Mouse (Mus musculus) limb, embryonic 10.5 days (tissue): ENCODE results near the gene Wnt5b. TPM values are rescaled to one million over a fixed set of nuclear protein-coding genes. Genes with fewer than 3 reads are reported as not detected.

Source experiments
- DNase-seq: peaks from one replicate; pipeline ENCODE4 v3.0.0-alpha.2; 2017; ENCODE audit warnings: low spot score
- H3K27ac ChIP-seq: fragments of 300-500 bp; sonication (generic); 2 replicates; pipeline ENCODE4 v1.5.1; 2016; ENCODE audit warnings: mild to moderate bottlenecking
- H3K27me3 ChIP-seq: fragments of 300-500 bp; sonication (generic); 2 replicates; pipeline ENCODE4 v1.6.1; 2016; ENCODE audit warnings: low read depth, mild to moderate bottlenecking; ENCODE audit not compliant: poor library complexity, severe bottlenecking
- H3K36me3 ChIP-seq: fragments of 300-500 bp; sonication (generic); 2 replicates; pipeline ENCODE4 v1.6.1; 2016; ENCODE audit warnings: mild to moderate bottlenecking, moderate library complexity
- H3K4me1 ChIP-seq: fragments of 300-500 bp; sonication (generic); 2 replicates; pipeline ENCODE4 v1.6.1; 2016
- H3K4me3 ChIP-seq: fragments of 300-500 bp; sonication (generic); 2 replicates; pipeline ENCODE4 v1.5.1; 2016; ENCODE audit warnings: mild to moderate bottlenecking, moderate library complexity
- H3K9me3 ChIP-seq: fragments of 300-500 bp; sonication (generic); replicated peaks from 2 replicates; pipeline ENCODE4 v1.6.1; 2016; ENCODE audit warnings: mild to moderate bottlenecking
- WGBS: fragments of 180-500 bp; shearing (Covaris S2); methylation state at CpG from one replicate; pipeline ENCODE4 v1.1.7; 2016; 5-methylcytosine and 5-hydroxymethylcytosine counted together
- polyA plus RNA-seq: library from polyadenylated mRNA; unstranded; fragments of >200 nt; fragmentation: Nextera tagmentation; extraction: Ambion mirVana; gene quantifications from 2 replicates; pipeline ENCODE4 v1.2.1, GENCODE M21; 2016

The Wnt5b gene
- polyA plus RNA-seq, 1 experiment from 2014 or later: 17.6 TPM

GRCm38 (mm10) chr6:119479343-119479875 lies 64.7 kb downstream of the Wnt5b start, which contains the start of gene Fbxl14:
TSS of gene Fbxl14 (plus strand) at chr6:119479668.
- DNase-seq: no peak
- H3K4me3 ChIP-seq: peak within 1 kb of the TSS; percentile 84
- H3K36me3 ChIP-seq: peaks cover 26% of the 10 kb centered on the region
- peaks cover 55% of the 10 kb centered on the region for H3K4me1 ChIP-seq
- H3K9me3 ChIP-seq: no peaks in the 10 kb centered on the region
- H3K27ac ChIP-seq: peak within 1 kb of the TSS; percentile 100
- no peaks in the 10 kb centered on the region for H3K27me3 ChIP-seq
- WGBS: 8% methylated on average over 84 of the region's 101 CpGs

GRCm38 (mm10) chr6:119478560-119479342 lies 65.4 kb downstream of the Wnt5b start:
- Histone ChIP-seq H3K27me3 (no peaks in the 10 kb centered on the region), H3K36me3 (peaks cover 20% of the 10 kb centered on the region), H3K27ac (peak overlapping the region; percentile 100), H3K4me3 (peak overlapping the region; percentile 84), H3K9me3 (no peaks in the 10 kb centered on the region), H3K4me1 (peaks cover 48% of the 10 kb centered on the region)
- peak; percentile 93 for DNase-seq
- 3% methylated on average over 46 of the region's 49 CpGs for WGBS

DNA sequence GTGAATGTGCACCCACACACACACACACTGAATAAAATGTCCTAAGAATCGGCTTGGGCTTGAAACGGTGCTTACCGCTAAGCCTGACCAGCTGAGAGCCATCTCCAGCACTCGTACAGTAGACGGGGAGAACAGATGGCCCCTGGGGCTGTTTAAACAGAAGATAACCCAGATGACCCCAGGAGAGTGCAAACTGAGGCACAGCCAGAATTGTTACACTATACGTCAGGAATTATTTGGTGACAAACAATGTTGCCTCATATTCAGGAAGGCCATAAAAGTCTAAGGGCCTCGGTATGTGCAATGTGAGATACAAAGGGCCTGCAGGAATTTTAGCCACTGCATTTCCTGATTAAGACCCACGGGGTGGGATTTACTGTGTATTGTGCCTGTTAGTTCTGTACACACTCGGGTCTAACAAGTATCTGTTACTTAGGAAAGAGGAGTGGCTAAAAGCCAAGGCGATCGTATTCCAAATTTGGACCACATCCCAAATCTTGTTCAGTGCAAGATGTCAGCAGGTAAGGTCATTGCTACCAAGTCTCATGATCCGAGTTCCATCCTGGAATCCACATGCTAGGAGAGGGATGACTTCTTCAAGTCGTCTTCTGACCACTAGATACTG lies 66.3 kb downstream of the Wnt5b start:
- H3K27ac ChIP-seq: peak overlapping the region; percentile 100
- no peak overlapping the region for H3K4me3 ChIP-seq
- H3K36me3 ChIP-seq: peaks cover 10% of the 10 kb centered on the region
- WGBS: 40% methylated on average over 13 of the region's 13 CpGs
- no peaks in the 10 kb centered on the region for H3K27me3 ChIP-seq
- no peaks in the 10 kb centered on the region for H3K9me3 ChIP-seq
- DNase-seq: no peak
- H3K4me1 ChIP-seq: peaks cover 39% of the 10 kb centered on the region

DNA sequence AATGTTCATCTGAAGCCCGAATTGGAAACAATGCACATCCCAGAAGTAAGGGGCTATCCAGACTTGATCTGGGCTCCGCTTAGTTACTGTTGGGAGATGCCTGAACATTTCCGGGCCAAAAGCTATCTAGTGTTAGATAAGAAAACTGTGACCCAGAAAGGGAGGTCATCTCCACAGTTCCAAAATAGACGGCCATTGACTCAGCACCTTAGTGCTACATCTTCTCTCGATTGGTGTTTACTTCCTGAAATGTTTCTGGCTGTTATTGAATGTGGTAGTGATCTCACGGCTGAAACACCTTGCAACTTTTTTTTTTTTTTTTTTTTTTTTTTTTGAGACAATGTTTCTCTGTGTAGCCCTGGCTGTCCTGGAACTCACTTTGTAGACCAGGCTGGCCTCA lies 68.2 kb downstream of the Wnt5b start:
- no peaks in the 10 kb centered on the region for H3K27me3 ChIP-seq
- 88% methylated on average over 6 of the region's 6 CpGs for WGBS
- peaks cover 7% of the 10 kb centered on the region for H3K36me3 ChIP-seq
- H3K27ac ChIP-seq: no peak overlapping the region
- no peak for DNase-seq
- H3K9me3 ChIP-seq: no peaks in the 10 kb centered on the region
- peaks cover 28% of the 10 kb centered on the region for H3K4me1 ChIP-seq
- H3K4me3 ChIP-seq: no peak overlapping the region

GRCm38 (mm10) chr6:119473992-119474391 lies 70.2 kb downstream of the Wnt5b start:
- 90% methylated on average over 4 of the region's 4 CpGs for WGBS
- Histone ChIP-seq H3K36me3 (no peaks in the 10 kb centered on the region), H3K9me3 (no peaks in the 10 kb centered on the region), H3K4me1 (peaks cover 18% of the 10 kb centered on the region), H3K27me3 (no peaks in the 10 kb centered on the region), H3K4me3 (no peak overlapping the region), H3K27ac (no peak overlapping the region)
- no peak for DNase-seq

- no peaks in the 10 kb centered on the region for H3K36me3 ChIP-seq
- 90% methylated on average over 7 of the region's 7 CpGs for WGBS
Observed at GRCm38 (mm10) chr6:119473446-119473845, 70.7 kb downstream of the Wnt5b start.

DNA sequence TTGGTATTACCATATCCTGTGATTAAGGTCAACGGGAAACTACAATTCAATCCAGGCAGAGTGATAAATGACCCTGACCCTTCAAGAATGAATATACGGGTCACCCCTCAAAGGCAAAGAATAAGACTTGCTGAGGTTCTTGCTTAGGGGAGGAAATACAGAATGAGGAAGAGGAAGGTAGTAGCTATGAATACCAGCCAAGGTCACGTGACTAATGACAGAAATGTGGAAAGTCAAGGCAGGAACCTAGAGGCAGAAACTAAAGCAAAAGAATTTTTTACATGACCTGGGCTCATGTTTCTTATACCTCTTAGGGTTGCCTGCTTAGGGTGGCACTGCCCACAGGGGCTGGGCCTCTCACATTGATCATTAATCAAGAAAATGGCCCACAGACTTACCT lies 71.4 kb downstream of the Wnt5b start:
- H3K36me3 ChIP-seq: no peaks in the 10 kb centered on the region
- H3K9me3 ChIP-seq: no peaks in the 10 kb centered on the region
- no peak overlapping the region for H3K27ac ChIP-seq
- 84% methylated on average over 3 of the region's 3 CpGs for WGBS
- no peak overlapping the region for H3K4me3 ChIP-seq
- no peaks in the 10 kb centered on the region for H3K27me3 ChIP-seq
- peaks cover 9% of the 10 kb centered on the region for H3K4me1 ChIP-seq
- DNase-seq: no peak

More at GRCm38 (mm10) chr6:119473446-119473845, 70.7 kb downstream of the Wnt5b start:
- no peak overlapping the region for H3K4me3 ChIP-seq
- DNase-seq: no peak
- no peaks in the 10 kb centered on the region for H3K27me3 ChIP-seq
- no peaks in the 10 kb centered on the region for H3K9me3 ChIP-seq
- H3K27ac ChIP-seq: no peak overlapping the region
- H3K4me1 ChIP-seq: peaks cover 16% of the 10 kb centered on the region

DNA sequence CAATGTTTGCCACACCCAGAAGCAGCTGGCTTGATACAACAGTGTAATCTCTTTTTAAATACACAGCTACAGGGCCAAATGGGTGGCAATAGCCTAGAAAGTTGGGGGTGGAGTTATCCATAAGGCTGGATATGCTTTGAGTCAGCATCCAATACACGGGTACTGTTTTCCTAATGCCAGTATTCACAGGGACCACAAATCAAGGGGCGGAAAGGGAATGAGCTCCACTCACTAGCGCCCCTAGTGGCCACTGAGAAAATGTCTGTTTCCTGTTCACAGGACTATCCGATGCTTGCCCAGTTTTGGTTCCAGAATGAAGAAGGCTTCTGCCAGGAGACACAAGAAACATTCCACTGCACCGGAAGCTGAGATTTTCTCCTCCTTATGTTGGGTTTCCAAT lies 72.0 kb downstream of the Wnt5b start:
- H3K27ac ChIP-seq: no peak overlapping the region
- WGBS: 44% methylated on average over 5 of the region's 5 CpGs
- peak; percentile 78 for DNase-seq
- H3K4me3 ChIP-seq: no peak overlapping the region
- peaks cover 8% of the 10 kb centered on the region for H3K4me1 ChIP-seq
- H3K9me3 ChIP-seq: no peaks in the 10 kb centered on the region
- H3K27me3 ChIP-seq: no peaks in the 10 kb centered on the region
- no peaks in the 10 kb centered on the region for H3K36me3 ChIP-seq

- Histone ChIP-seq H3K4me3 (no peak overlapping the region), H3K27ac (no peak overlapping the region), H3K36me3 (no peaks in the 10 kb centered on the region), H3K4me1 (peaks cover 10% of the 10 kb centered on the region), H3K27me3 (no peaks in the 10 kb centered on the region), H3K9me3 (no peaks in the 10 kb centered on the region)
- DNase-seq: no peak
- WGBS: 94% methylated on average over 3 of the region's 3 CpGs
Observed at GRCm38 (mm10) chr6:119470777-119471176, 73.4 kb downstream of the Wnt5b start.

- Histone ChIP-seq H3K9me3 (no peaks in the 10 kb centered on the region), H3K27me3 (no peaks in the 10 kb centered on the region), H3K4me3 (no peak overlapping the region), H3K4me1 (peaks cover 10% of the 10 kb centered on the region), H3K27ac (peak overlapping the region; percentile 27; the same call in 1 of the 2 replicates), H3K36me3 (0 out of 2 replicates have a peak, but pooled peaks cover 3% of the 10 kb centered on the region)
- DNase-seq: no peak
- WGBS: 92% methylated on average over 2 of the region's 2 CpGs
Observed at GRCm38 (mm10) chr6:119467785-119468059, 76.4 kb downstream of the Wnt5b start.

- Histone ChIP-seq H3K36me3 (0 out of 2 replicates have a peak, but pooled peaks cover 3% of the 10 kb centered on the region), H3K27me3 (no peaks in the 10 kb centered on the region), H3K4me1 (peaks cover 10% of the 10 kb centered on the region), H3K27ac (peak overlapping the region; percentile 27; the same call in 1 of the 2 replicates), H3K4me3 (no peak overlapping the region), H3K9me3 (no peaks in the 10 kb centered on the region)
- DNase-seq: no peak
- 67% methylated on average over 10 of the region's 10 CpGs for WGBS
Observed at GRCm38 (mm10) chr6:119466921-119467784, 77.0 kb downstream of the Wnt5b start.

GRCm38 (mm10) chr6:119466161-119466560 lies 78.0 kb downstream of the Wnt5b start:
- Histone ChIP-seq H3K4me1 (peaks cover 10% of the 10 kb centered on the region), H3K27ac (no peak overlapping the region), H3K36me3 (0 out of 2 replicates have a peak, but pooled peaks cover 3% of the 10 kb centered on the region), H3K4me3 (no peak overlapping the region), H3K27me3 (no peaks in the 10 kb centered on the region), H3K9me3 (no peaks in the 10 kb centered on the region)
- no peak for DNase-seq
- 95% methylated on average over 1 of the region's 1 CpGs for WGBS
